In the genomic region with DNA sequence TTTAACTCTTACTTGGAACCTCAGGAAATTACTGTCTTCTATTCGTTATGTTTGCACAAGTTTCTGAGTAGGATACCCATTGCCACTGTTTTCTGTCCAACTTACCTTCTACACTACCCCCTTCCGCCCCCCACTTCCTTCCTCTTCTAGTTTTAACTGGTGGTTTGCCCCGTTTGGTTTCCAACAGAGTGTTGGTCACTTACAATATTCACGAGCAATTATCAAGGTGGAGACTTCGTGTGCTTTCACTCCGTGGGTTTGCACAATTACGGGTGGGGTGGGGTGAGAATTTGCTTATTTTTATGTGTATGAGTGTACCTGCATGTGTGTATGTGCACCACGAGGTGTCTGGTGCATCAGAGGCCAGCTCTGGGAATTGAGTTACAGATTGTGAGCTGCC, we compare ENCODE assay signal across 8 mouse cellular contexts. TPM values are rescaled to one million over a fixed set of nuclear protein-coding genes. Genes with fewer than 3 reads are reported as not detected.
DNase-seq lines count a peak whose midpoint lies in the region; ATAC-seq and TF ChIP-seq lines count a peak whose summit lies in the region.

No protein-coding gene starts in this region.

- H3K9ac ChIP-seq in intestine, embryonic 16.5 days (ENCODE audit: low read depth, low read length) = peak overlapping the region; percentile 94
- peak overlapping the region; percentile 96 for H3K9ac ChIP-seq in neural tube, embryonic 12.5 days

- 13% methylated on average over 8 of the region's 8 CpGs for WGBS in cerebellum, adult 2 months
- WGBS in intestine, embryonic 16.5 days = 9% methylated on average over 8 of the region's 8 CpGs
- 26% methylated on average over 8 of the region's 8 CpGs for WGBS in neural tube, embryonic 12.5 days

- peak overlapping the region; percentile 77 for H3K4me2 ChIP-seq in intestine, embryonic 16.5 days (ENCODE audit: low read depth, low read length)
- H3K4me2 ChIP-seq in neural tube, embryonic 12.5 days (replicated peaks) = peak overlapping the region; percentile 79

- TF ChIP-seq CTCF in cerebellum, adult 2 months (IDR thresholded peaks at IDR 0.05; ENCODE audit: borderline replicate concordance, insufficient read depth, low read depth, low read length) = no peak
- TF ChIP-seq CTCF in testis, adult 2 months (IDR thresholded peaks at IDR 0.05; ENCODE audit: control insufficient read depth, insufficient read depth, insufficient replicate concordance, low read depth, low read length) = no peak

- no peaks in the 10 kb centered on the region; the same call in 1 of the 2 replicates for H3K36me3 ChIP-seq in testis, adult 2 months (ENCODE audit: control insufficient read depth, insufficient read depth, low read length)
- H3K36me3 ChIP-seq in intestine, embryonic 16.5 days (ENCODE audit: control insufficient read depth, insufficient read depth, low read length) = peaks cover 11% of the 10 kb centered on the region
- peaks cover 21% of the 10 kb centered on the region for H3K36me3 ChIP-seq in neural tube, embryonic 12.5 days

- no peak overlapping the region for H3K27ac ChIP-seq in cerebellum, adult 2 months (ENCODE audit: insufficient read depth, low read length)
- no peak overlapping the region; the same call in 1 of the 2 replicates for H3K27ac ChIP-seq in testis, adult 2 months (ENCODE audit: control insufficient read depth, insufficient read depth, low read depth, low read length)
- H3K27ac ChIP-seq in intestine, embryonic 16.5 days (ENCODE audit: low read length) = peak overlapping the region; percentile 89; the same call in 1 of the 2 replicates
- H3K27ac ChIP-seq in neural tube, embryonic 12.5 days = no peak overlapping the region

- intact Hi-C loops in gastrocnemius, postnatal 14 days (cut with DNase I; ENCODE audit: low total_unique reads) = no loop called here

- H3K4me1 ChIP-seq in cerebellum, adult 2 months (ENCODE audit: control insufficient read depth, insufficient read depth, low read length) = peaks cover 5% of the 10 kb centered on the region
- H3K4me1 ChIP-seq in testis, adult 2 months (ENCODE audit: control insufficient read depth, insufficient read depth, low read length) = no peaks in the 10 kb centered on the region
- peaks cover 16% of the 10 kb centered on the region; the same call in 1 of the 2 replicates for H3K4me1 ChIP-seq in intestine, embryonic 16.5 days (ENCODE audit: control insufficient read depth, insufficient read depth, low read length)
- H3K4me1 ChIP-seq in neural tube, embryonic 12.5 days = peaks cover 9% of the 10 kb centered on the region

- no peaks in the 10 kb centered on the region for H3K9me3 ChIP-seq in intestine, embryonic 16.5 days (ENCODE audit: control insufficient read depth, low read length)
- no peaks in the 10 kb centered on the region for H3K9me3 ChIP-seq in neural tube, embryonic 12.5 days

- ATAC-seq in intestine, embryonic 16.5 days = no peak
- ATAC-seq in neural tube, embryonic 12.5 days (ENCODE audit: low FRiP score, low read depth) = no peak

- peak overlapping the region; percentile 92 for H3K4me3 ChIP-seq in cerebellum, adult 2 months (replicated peaks; ENCODE audit: insufficient read depth, low read depth, low read length)
- peak overlapping the region; percentile 94 for H3K4me3 ChIP-seq in testis, adult 2 months (ENCODE audit: control insufficient read depth, low read depth, low read length)
- peak overlapping the region; percentile 79 for H3K4me3 ChIP-seq in intestine, embryonic 16.5 days (ENCODE audit: low read length)
- H3K4me3 ChIP-seq in neural tube, embryonic 12.5 days = peak overlapping the region; percentile 95

- TF ChIP-seq POLR2A in cerebellum, adult 2 months (IDR thresholded peaks at IDR 0.05; ENCODE audit: borderline replicate concordance, insufficient read depth, low read length) = no peak
- TF ChIP-seq POLR2A in testis, adult 2 months (IDR thresholded peaks at IDR 0.05; ENCODE audit: control insufficient read depth, low read depth, low read length) = no peak

- H3K27me3 ChIP-seq in cerebellum, adult 2 months (ENCODE audit: control insufficient read depth, insufficient read depth, low read length) = no peaks in the 10 kb centered on the region
- H3K27me3 ChIP-seq in testis, adult 2 months (ENCODE audit: control insufficient read depth, insufficient read depth, low read length) = no peaks in the 10 kb centered on the region
- no peaks in the 10 kb centered on the region for H3K27me3 ChIP-seq in intestine, embryonic 16.5 days (replicated peaks; ENCODE audit: control insufficient read depth, insufficient read depth, low read length)
- no peaks in the 10 kb centered on the region for H3K27me3 ChIP-seq in neural tube, embryonic 12.5 days (replicated peaks)

- DNase-seq in cerebellum, adult 2 months = no peak
- DNase-seq in cerebellum, postnatal 25 days = no peak
- DNase-seq in testis, postnatal 14 days (ENCODE audit: low spot score) = no peak
- DNase-seq in layer of hippocampus, postnatal 10 days (ENCODE audit: low spot score in 2 of 2) = no peak
- DNase-seq in gastrocnemius, postnatal 14 days = no peak

RNA-seq across cellular contexts. Expression of a gene that starts 0.8 kb away (rescaled TPM):
- polyA plus RNA-seq in cerebellum, adult 2 months (2012; rRNA removed) = 15.0 and 15.7 TPM in 2 replicates
- polyA plus RNA-seq in testis, adult 2 months (2012; rRNA removed) = 7.6 and 9.5 TPM in 2 replicates
- 41.7 and 42.8 TPM in 2 replicates for polyA plus RNA-seq in intestine, embryonic 16.5 days (2015; fragmentation: Nextera tagmentation; extraction: Ambion mirVana)
- 40.2 and 42.6 TPM in 2 replicates for polyA plus RNA-seq in neural tube, embryonic 12.5 days (2016; fragmentation: Nextera tagmentation; extraction: Ambion mirVana)
- 10 to 100 TPM; 21.5 to 22.0 TPM for total RNA-seq in layer of hippocampus, postnatal 10 days (2021)
- 10 to 100 TPM; 25.1 to 30.6 TPM for total RNA-seq in gastrocnemius, postnatal 14 days (2021)

RNA-seq across cellular contexts. Expression of a gene that starts 0.9 kb away (rescaled TPM):
- 98.3 and 100 TPM in 2 replicates for polyA plus RNA-seq in cerebellum, adult 2 months (2012; rRNA removed)
- 256 and 262 TPM in 2 replicates for polyA plus RNA-seq in testis, adult 2 months (2012; rRNA removed)
- 75.4 and 83.6 TPM in 2 replicates for polyA plus RNA-seq in intestine, embryonic 16.5 days (2015; fragmentation: Nextera tagmentation; extraction: Ambion mirVana)
- 111 and 113 TPM in 2 replicates for polyA plus RNA-seq in neural tube, embryonic 12.5 days (2016; fragmentation: Nextera tagmentation; extraction: Ambion mirVana)
- 10 to 100 TPM; 57.8 to 62.8 TPM for total RNA-seq in layer of hippocampus, postnatal 10 days (2021)
- total RNA-seq in gastrocnemius, postnatal 14 days (2021) = 100 to 1,000 TPM in 1 of 2 experiments, 10 to 100 TPM in 1; 98.0 to 105 TPM

RNA-seq across cellular contexts. Expression of a gene that starts 33.8 kb away (rescaled TPM):
- polyA plus RNA-seq in cerebellum, adult 2 months (2012; rRNA removed) = 16.2 and 18.2 TPM in 2 replicates
- 13.1 and 13.8 TPM in 2 replicates for polyA plus RNA-seq in testis, adult 2 months (2012; rRNA removed)
- 3.2 and 6.0 TPM in 2 replicates for polyA plus RNA-seq in intestine, embryonic 16.5 days (2015; fragmentation: Nextera tagmentation; extraction: Ambion mirVana)
- polyA plus RNA-seq in neural tube, embryonic 12.5 days (2016; fragmentation: Nextera tagmentation; extraction: Ambion mirVana) = 15.4 and 17.3 TPM in 2 replicates
- 10 to 100 TPM; 37.5 to 37.9 TPM for total RNA-seq in layer of hippocampus, postnatal 10 days (2021)
- total RNA-seq in gastrocnemius, postnatal 14 days (2021) = 1 to 10 TPM; 7.7 to 8.8 TPM

RNA-seq across cellular contexts. Expression of a gene that starts 34.0 kb away (rescaled TPM):
- 18.5 and 19.5 TPM in 2 replicates for polyA plus RNA-seq in cerebellum, adult 2 months (2012; rRNA removed)
- 119 and 129 TPM in 2 replicates for polyA plus RNA-seq in testis, adult 2 months (2012; rRNA removed)
- polyA plus RNA-seq in intestine, embryonic 16.5 days (2015; fragmentation: Nextera tagmentation; extraction: Ambion mirVana) = 6.1 and 6.7 TPM in 2 replicates
- polyA plus RNA-seq in neural tube, embryonic 12.5 days (2016; fragmentation: Nextera tagmentation; extraction: Ambion mirVana) = 12.6 and 15.1 TPM in 2 replicates
- total RNA-seq in layer of hippocampus, postnatal 10 days (2021) = 10 to 100 TPM; 13.6 to 16.6 TPM
- 1 to 10 TPM; 6.6 to 8.8 TPM for total RNA-seq in gastrocnemius, postnatal 14 days (2021)
